Mouse (Mus musculus) kidney, postnatal 0 days (tissue): ENCODE results near the gene Nfya. TPM values are rescaled to one million over a fixed set of nuclear protein-coding genes. Genes with fewer than 3 reads are reported as not detected.
A peak's percentile ranks its signal among the peaks of the same experiment; 100 is the strongest.

Source experiments
- ATAC-seq: fragments of 200-750 bp; cut with Nextera tagmentation; replicated peaks from 2 replicates; pipeline ENCODE4 v1.8.0; 2017; ENCODE audit warnings: low read depth, moderate number of reproducible peaks, moderate TSS enrichment, moderate library complexity; ENCODE audit not compliant: low FRiP score
- DNase-seq: peaks from one replicate; pipeline ENCODE4 v3.0.0-alpha.2; 2016; ENCODE audit warnings: low spot score
- H3K27ac ChIP-seq: fragments of 300-500 bp; sonication (generic); 2 replicates; pipeline ENCODE4 v1.5.1; 2014; ENCODE audit warnings: mild to moderate bottlenecking
- H3K27me3 ChIP-seq: fragments of 300-500 bp; sonication (generic); 2 replicates; pipeline ENCODE4 v1.6.1; 2014; ENCODE audit warnings: low read length, mixed read lengths; ENCODE audit not compliant: insufficient read depth
- H3K36me3 ChIP-seq: fragments of 300-500 bp; sonication (generic); 2 replicates; pipeline ENCODE4 v1.6.1; 2014; ENCODE audit warnings: low read length, mixed read lengths; ENCODE audit not compliant: insufficient read depth
- H3K4me1 ChIP-seq: fragments of 300-500 bp; sonication (generic); replicated peaks from 2 replicates; pipeline ENCODE4 v1.6.1; 2014; ENCODE audit warnings: antibody characterized with exemption, low read length, mixed read lengths; ENCODE audit not compliant: insufficient read depth
- H3K4me2 ChIP-seq: fragments of 300-500 bp; sonication (generic); 2 replicates; pipeline ENCODE4 v1.6.1; 2014; ENCODE audit warnings: mild to moderate bottlenecking, low read length, moderate library complexity, mixed read lengths
- H3K4me3 ChIP-seq: fragments of 300-500 bp; sonication (generic); replicated peaks from 2 replicates; pipeline ENCODE4 v1.5.1; 2014; ENCODE audit warnings: low read depth, low read length
- H3K9ac ChIP-seq: fragments of 300-500 bp; sonication (generic); 2 replicates; pipeline ENCODE4 v1.6.1; 2014; ENCODE audit warnings: low read depth, low read length
- H3K9me3 ChIP-seq: fragments of 300-500 bp; sonication (generic); replicated peaks from 2 replicates; pipeline ENCODE4 v1.6.1; 2016; ENCODE audit warnings: low read length, inconsistent platforms, mixed read lengths
- CTCF ChIP-seq: IDR thresholded peaks from 2 replicates; pipeline ENCODE4 v1.5.1; 2016; ENCODE audit warnings: antibody characterized with exemption, low read depth, mild to moderate bottlenecking, moderate library complexity
- WGBS: fragments of 180-500 bp; shearing (Covaris S2); extraction: QIAGEN DNeasy Blood & Tissue Kit; methylation state at CpG from one replicate; pipeline ENCODE4 v1.1.7; 2014; 5-methylcytosine and 5-hydroxymethylcytosine counted together
- polyA plus RNA-seq: library from polyadenylated mRNA; unstranded; fragments of >200 nt; fragmentation: Nextera tagmentation; extraction: Ambion mirVana; gene quantifications from 2 replicates; pipeline ENCODE4 v1.2.1, GENCODE M21; 2015

The Nfya gene
- polyA plus RNA-seq, 1 experiment from 2014 or later, result 8.1 TPM

DNA sequence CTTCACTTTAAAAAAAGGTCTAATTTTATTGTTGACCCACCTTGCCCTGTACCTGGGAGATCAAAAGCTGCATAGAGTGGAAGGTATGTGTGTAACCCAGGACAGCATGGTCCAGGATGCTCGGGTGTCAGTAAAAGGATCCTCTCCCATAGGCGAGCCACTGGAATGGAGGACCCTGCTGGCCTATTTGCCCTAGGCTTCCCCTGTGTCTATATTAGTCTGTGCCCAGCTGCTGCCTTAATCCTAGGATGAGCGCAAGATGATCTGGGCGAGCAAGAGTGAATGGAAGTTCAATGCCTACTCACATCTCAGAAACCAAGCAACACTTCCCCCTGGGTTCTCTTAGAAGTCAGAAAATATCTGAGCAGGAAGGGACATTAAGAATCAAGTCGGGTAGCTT is 21.3 kb upstream of the Nfya start:
- H3K36me3 ChIP-seq, result no peaks in the 10 kb centered on the region
- peak overlapping the region; percentile 5; the same call in 1 of the 2 replicates for H3K27ac ChIP-seq
- DNase-seq (no peak), ATAC-seq (no peak)
- H3K9me3 ChIP-seq, result no peaks in the 10 kb centered on the region
- peaks cover 24% of the 10 kb centered on the region for H3K4me1 ChIP-seq
- TF ChIP-seq CTCF, result no peak
- H3K4me2 ChIP-seq, result no peak overlapping the region
- H3K27me3 ChIP-seq, result no peaks in the 10 kb centered on the region
- H3K9ac ChIP-seq, result no peak overlapping the region
- no peak overlapping the region for H3K4me3 ChIP-seq
- WGBS, result 57% methylated on average over 5 of the region's 5 CpGs

- 20% methylated on average over 5 of the region's 5 CpGs for WGBS
- Histone ChIP-seq H3K9me3 (no peaks in the 10 kb centered on the region), H3K4me1 (peaks cover 25% of the 10 kb centered on the region), H3K27ac (peak overlapping the region; percentile 36; the same call in 1 of the 2 replicates), H3K9ac (no peak overlapping the region), H3K4me2 (no peak overlapping the region), H3K36me3 (no peaks in the 10 kb centered on the region), H3K27me3 (no peaks in the 10 kb centered on the region), H3K4me3 (no peak overlapping the region)
- ATAC-seq (no peak), DNase-seq (no peak)
- no peak for TF ChIP-seq CTCF
Observed at GRCm38 (mm10) chr17:48430394-48430793, 20.7 kb upstream of the Nfya start.

GRCm38 (mm10) chr17:48427852-48428530 is 18.3 kb upstream of the Nfya start:
- no peak for TF ChIP-seq CTCF
- ATAC-seq (peak; percentile 18; the same call in 1 of the 2 replicates), DNase-seq (peak; percentile 61)
- Histone ChIP-seq H3K4me2 (no peak overlapping the region), H3K9me3 (no peaks in the 10 kb centered on the region), H3K27me3 (no peaks in the 10 kb centered on the region), H3K9ac (no peak overlapping the region), H3K27ac (peak overlapping the region; percentile 68), H3K4me3 (no peak overlapping the region), H3K36me3 (no peaks in the 10 kb centered on the region), H3K4me1 (peaks cover 30% of the 10 kb centered on the region)
- 39% methylated on average over 11 of the region's 11 CpGs for WGBS

- Histone ChIP-seq H3K4me1 (peaks cover 30% of the 10 kb centered on the region), H3K9ac (0 out of 2 replicates have a peak overlapping the region, but pooled peaks have one; percentile 37), H3K27me3 (no peaks in the 10 kb centered on the region), H3K4me2 (no peak overlapping the region), H3K36me3 (no peaks in the 10 kb centered on the region), H3K9me3 (no peaks in the 10 kb centered on the region), H3K4me3 (no peak overlapping the region), H3K27ac (peak overlapping the region; percentile 68)
- 43% methylated on average over 13 of the region's 13 CpGs for WGBS
- 0 out of 2 replicates have a peak, but pooled peaks have one; percentile 34 for ATAC-seq
- no peak for DNase-seq
- TF ChIP-seq CTCF, result no peak
Observed at GRCm38 (mm10) chr17:48426991-48427750, 17.5 kb upstream of the Nfya start.

DNA sequence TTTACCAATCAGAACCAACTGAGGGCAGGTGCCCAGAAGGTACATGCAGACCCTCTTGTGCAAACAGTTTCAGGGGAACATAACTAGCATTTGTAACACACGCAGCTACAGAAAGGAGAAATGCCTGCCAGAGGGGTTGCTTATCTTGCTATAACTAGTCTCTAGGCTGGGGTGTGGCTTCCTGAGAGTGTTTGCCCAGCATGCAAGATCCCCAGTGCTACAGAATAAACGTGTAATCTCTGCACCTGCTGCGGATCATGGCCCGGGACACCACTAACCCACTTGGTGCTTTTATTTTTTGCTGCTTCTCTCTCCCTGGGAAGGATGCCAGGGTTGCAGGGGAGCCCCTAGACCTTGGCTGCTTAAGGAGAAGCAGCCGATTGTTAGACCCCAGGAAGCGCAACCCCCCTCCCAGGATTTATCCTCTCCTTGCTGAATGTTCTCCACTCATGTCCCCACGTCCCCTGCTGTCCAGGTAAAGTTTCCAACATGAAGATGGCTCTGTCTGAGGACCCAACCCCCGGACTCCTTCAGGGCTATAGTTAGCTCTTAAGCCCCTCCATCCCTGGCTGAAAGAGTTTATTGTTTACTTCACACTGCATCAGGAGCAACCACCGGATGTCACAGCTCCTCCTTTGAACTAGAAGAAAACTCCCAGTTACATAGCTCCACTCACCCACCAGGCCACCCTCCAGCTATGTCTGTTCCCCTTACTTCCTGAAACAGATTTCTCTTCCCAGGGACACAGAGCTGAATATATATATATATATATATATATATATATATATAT is 16.3 kb upstream of the Nfya start:
- no peaks in the 10 kb centered on the region for H3K36me3 ChIP-seq
- H3K4me2 ChIP-seq, result no peak overlapping the region
- no peaks in the 10 kb centered on the region for H3K9me3 ChIP-seq
- no peak overlapping the region for H3K9ac ChIP-seq
- H3K4me3 ChIP-seq, result no peak overlapping the region
- 0 out of 2 replicates have a peak overlapping the region, but pooled peaks have one; percentile 15 for H3K27ac ChIP-seq
- H3K27me3 ChIP-seq, result no peaks in the 10 kb centered on the region
- no peak for TF ChIP-seq CTCF
- peaks cover 25% of the 10 kb centered on the region for H3K4me1 ChIP-seq
- ATAC-seq (no peak), DNase-seq (no peak)
- WGBS, result 33% methylated on average over 9 of the region's 9 CpGs

DNA sequence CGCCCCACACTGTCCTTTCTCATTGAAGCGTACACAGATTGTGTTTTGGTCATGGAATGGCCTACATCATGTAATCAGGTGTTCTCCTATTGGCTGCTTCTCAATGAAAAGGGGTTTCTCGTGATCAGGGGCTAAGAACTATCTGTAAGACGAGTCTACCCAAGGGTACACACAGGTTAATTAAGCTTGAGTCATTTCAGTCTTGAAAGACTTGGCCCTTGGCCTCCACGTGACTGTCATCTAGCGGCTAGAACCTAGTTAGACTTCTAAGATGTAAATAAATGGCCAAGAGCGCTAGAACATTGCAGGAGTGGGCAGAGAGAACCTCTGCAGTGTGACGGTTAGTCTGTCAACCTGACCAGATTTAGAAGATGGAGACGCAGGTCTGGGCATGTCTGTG is 14.5 kb upstream of the Nfya start:
- Histone ChIP-seq H3K9ac (no peak overlapping the region), H3K9me3 (no peaks in the 10 kb centered on the region), H3K4me1 (peaks cover 20% of the 10 kb centered on the region), H3K36me3 (no peaks in the 10 kb centered on the region), H3K27ac (0 out of 2 replicates have a peak overlapping the region, but pooled peaks have one; percentile 6), H3K27me3 (no peaks in the 10 kb centered on the region), H3K4me2 (no peak overlapping the region), H3K4me3 (no peak overlapping the region)
- WGBS, result 76% methylated on average over 9 of the region's 9 CpGs
- ATAC-seq (peak; percentile 57), DNase-seq (no peak)
- no peak for TF ChIP-seq CTCF
